Mouse (Mus musculus) CH12.LX (cell line): ENCODE results near the gene Gjc1. TPM values are rescaled to one million over a fixed set of nuclear protein-coding genes. Genes with fewer than 3 reads are reported as not detected.

Source experiments
- DNase-seq: peaks from one replicate; pipeline ENCODE4 v3.0.0-alpha.2; 2013; ENCODE audit errors: extremely low read depth
- H3K27ac ChIP-seq: 2 replicates; pipeline ENCODE4 v1.5.1; 2012; ENCODE audit warnings: low read depth, mild to moderate bottlenecking, control low read depth, moderate library complexity; ENCODE audit not compliant: insufficient read depth
- H3K27me3 ChIP-seq: replicated peaks from 2 replicates; pipeline ENCODE3; 2012; ENCODE audit warnings: inconsistent platforms
- H3K36me3 ChIP-seq, 2 experiments: replicated peaks in 1 of 2; 2 replicates each; pipeline versions ENCODE3 to v1.6.1; 2012; ENCODE audit warnings: inconsistent platforms in 1 of 2, low read length in 1 of 2, mild to moderate bottlenecking in 1 of 2, mixed read lengths in 1 of 2, moderate library complexity in 1 of 2; ENCODE audit not compliant: control insufficient read depth in 1 of 2, insufficient read depth in 1 of 2
- H3K4me1 ChIP-seq, 2 experiments: 2 replicates each; pipeline ENCODE4 v1.6.1; 2012; ENCODE audit warnings: inconsistent platforms in 1 of 2, moderate library complexity in 1 of 2; ENCODE audit not compliant: insufficient read depth in 2 of 2, control insufficient read depth in 1 of 2
- H3K4me2 ChIP-seq: 2 replicates; pipeline ENCODE4 v1.6.1; 2012; ENCODE audit warnings: low read depth, mild to moderate bottlenecking, control low read depth; ENCODE audit not compliant: poor library complexity, insufficient read depth, severe bottlenecking
- H3K4me3 ChIP-seq, 3 experiments: fragments of 150-350 bp in 1 of 3; sonication (generic) in 1 of 3; replicated peaks in 1 of 3; 2 replicates each; pipeline versions ENCODE3 to v1.5.1; 2011 to 2012; ENCODE audit warnings: low read depth in 2 of 3, low read length in 2 of 3, mild to moderate bottlenecking in 2 of 3, moderate library complexity in 2 of 3, control low read depth in 1 of 3, improper control_type of control experiment in 1 of 3, inconsistent platforms in 1 of 3, mixed read lengths in 1 of 3; ENCODE audit not compliant: poor library complexity in 1 of 3
- H3K79me2 ChIP-seq: replicated peaks from 2 replicates; pipeline ENCODE4 v1.6.1; 2012; ENCODE audit warnings: mild to moderate bottlenecking, moderate library complexity; ENCODE audit not compliant: control insufficient read depth, poor library complexity, insufficient read depth, severe bottlenecking; ENCODE audit errors: extremely low read depth
- H3K9ac ChIP-seq: 2 replicates; pipeline ENCODE4 v1.6.1; 2012; ENCODE audit warnings: low read depth, mild to moderate bottlenecking, control low read depth, moderate library complexity; ENCODE audit not compliant: insufficient read depth
- H3K9me3 ChIP-seq: replicated peaks from 2 replicates; pipeline ENCODE3; 2012; ENCODE audit warnings: low read length, inconsistent platforms, mixed read lengths
- CHD1 ChIP-seq: IDR thresholded peaks from 2 replicates; pipeline ENCODE4 v1.6.1; 2012; ENCODE audit warnings: low read depth, low read length, improper control_type of control experiment, inconsistent platforms
- CTCF ChIP-seq, 2 experiments: IDR thresholded peaks in 1 of 2; conservative IDR thresholded peaks in 1 of 2; 2 replicates each; pipeline ENCODE4 v1.5.1; 2011 to 2012; ENCODE audit warnings: low read depth in 2 of 2, low read length in 2 of 2, improper control_type of control experiment in 1 of 2, inconsistent platforms in 1 of 2, mild to moderate bottlenecking in 1 of 2, moderate library complexity in 1 of 2
- E2F4 ChIP-seq: IDR thresholded peaks from 2 replicates; pipeline ENCODE4 v1.6.1; 2011; ENCODE audit warnings: low read depth, low read length, improper control_type of control experiment; ENCODE audit not compliant: insufficient replicate concordance
- ELF1 ChIP-seq: IDR thresholded peaks from 2 replicates; pipeline ENCODE4 v1.6.1; 2014; ENCODE audit warnings: low read depth, mild to moderate bottlenecking, inconsistent platforms, low read length, improper control_type of control experiment
- EP300 ChIP-seq: IDR thresholded peaks from 2 replicates; pipeline ENCODE4 v1.6.1; 2011; ENCODE audit warnings: low read length, improper control_type of control experiment
- KAT2A ChIP-seq: IDR thresholded peaks from 2 replicates; pipeline ENCODE4 v1.6.1; 2012; ENCODE audit warnings: low read length, improper control_type of control experiment, inconsistent platforms; ENCODE audit not compliant: insufficient replicate concordance
- MAX ChIP-seq: IDR thresholded peaks from 2 replicates; pipeline ENCODE4 v1.6.1; 2011; ENCODE audit warnings: low read length, improper control_type of control experiment
- MAZ ChIP-seq: IDR thresholded peaks from 2 replicates; pipeline ENCODE4 v1.6.1; 2012; ENCODE audit warnings: low read depth, mild to moderate bottlenecking, inconsistent platforms, low read length, improper control_type of control experiment, moderate library complexity
- MXI1 ChIP-seq: IDR thresholded peaks from 2 replicates; pipeline ENCODE4 v1.6.1; 2011; ENCODE audit warnings: mild to moderate bottlenecking, low read depth, low read length, improper control_type of control experiment
- NELFE ChIP-seq: IDR thresholded peaks from 2 replicates; pipeline ENCODE4 v1.6.1; 2011; ENCODE audit warnings: low read depth, low read length, improper control_type of control experiment
- PAX5 ChIP-seq: IDR thresholded peaks from 2 replicates; pipeline ENCODE4 v1.6.1; 2012; ENCODE audit warnings: low read length, inconsistent platforms, mixed read lengths
- POLR2AphosphoS2 ChIP-seq: IDR thresholded peaks from 2 replicates; pipeline ENCODE4 v1.6.1; 2011; ENCODE audit warnings: low read depth, low read length, improper control_type of control experiment
- RCOR1 ChIP-seq: conservative IDR thresholded peaks from 2 replicates; pipeline ENCODE4 v1.6.1; 2012; ENCODE audit warnings: low read depth, mild to moderate bottlenecking, inconsistent platforms, low read length, improper control_type of control experiment
- SIN3A ChIP-seq: IDR thresholded peaks from 2 replicates; pipeline ENCODE4 v1.6.1; 2012; ENCODE audit warnings: low read length, improper control_type of control experiment, inconsistent platforms
- USF2 ChIP-seq: conservative IDR thresholded peaks from 2 replicates; pipeline ENCODE4 v1.6.1; 2011; ENCODE audit warnings: low read depth, low read length, improper control_type of control experiment
- ZC3H11A ChIP-seq: IDR thresholded peaks from 2 replicates; pipeline ENCODE4 v1.6.1; 2012; ENCODE audit warnings: low read depth, mild to moderate bottlenecking, inconsistent platforms, low read length, improper control_type of control experiment
- ZMIZ1 ChIP-seq: IDR thresholded peaks from 2 replicates; pipeline ENCODE4 v1.6.1; 2012; ENCODE audit warnings: low read depth, mild to moderate bottlenecking, inconsistent platforms, low read length, improper control_type of control experiment
- dilution Hi-C: fragments of 300-500 bp; cut with MboI; formaldehyde crosslinking; loops from 2 replicates; pipeline ENCODE4 v1.14.3; 2020; ENCODE audit warnings: low sequenced_read_pairs; ENCODE audit not compliant: extremely low pct_unique_long_range_greater_than_20kb, extremely low pct_ligation_motif_present
- in situ Hi-C: fragments of 300-500 bp; cut with MboI; formaldehyde crosslinking; loops from 3 replicates; pipeline ENCODE4 v1.14.3; 2019; ENCODE audit warnings: low sequenced_read_pairs, low pct_ligation_motif_present, low pct_unique_long_range_greater_than_20kb, mixed read lengths
- polyA plus RNA-seq: library from polyadenylated mRNA; unstranded; fragments of >175 nt; gene quantifications from 2 replicates; pipeline ENCODE4 v1.2.1, GENCODE M21; 2012; ENCODE audit warnings: low read depth; ENCODE audit not compliant: insufficient read length
- total RNA-seq, 2 experiments: library from RNA; depleted of rRNA; stranded (reverse); fragments of 300-350 nt in 1 of 2; fragments of >200 nt in 1 of 2; gene quantifications; 2 replicates each; pipeline ENCODE4 v1.2.3; 2012 to 2014

Gjc1 gene
- total and polyA plus RNA-seq, 3 experiments = not detected

DNA sequence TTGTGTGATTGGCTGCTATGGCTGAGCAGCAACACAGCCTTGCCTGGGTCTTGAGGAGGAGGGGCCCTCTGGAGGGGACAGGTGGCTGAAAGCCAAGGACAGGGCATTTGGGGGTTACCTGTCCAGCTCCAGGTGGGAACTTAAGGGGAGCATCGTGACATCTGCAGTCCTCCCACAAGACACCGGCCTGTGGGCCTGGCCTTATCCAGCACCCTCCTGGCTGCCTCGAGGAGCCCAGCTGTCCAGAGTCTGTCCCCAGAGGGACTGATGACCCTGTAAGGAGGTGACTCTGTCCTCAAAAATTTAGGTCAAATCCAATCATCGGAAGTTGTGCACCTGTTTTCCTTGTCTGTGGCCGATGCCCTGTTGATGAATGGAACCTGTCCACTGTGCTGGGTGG, 54.1 kb downstream of the Gjc1 start:
- no peaks in the 10 kb centered on the region for H3K79me2 ChIP-seq
- no peaks in the 10 kb centered on the region for H3K36me3 ChIP-seq
- no peak overlapping the region for H3K4me2 ChIP-seq
- H3K4me1 ChIP-seq = peaks cover 0 to 14% of the 10 kb centered on the region in 2 experiments; a peak in 3 of 4 replicates
- dilution Hi-C loops (no loop called here), in situ Hi-C loops (no loop called here)
- peaks cover 85% of the 10 kb centered on the region for H3K27me3 ChIP-seq
- no peak overlapping the region for H3K9ac ChIP-seq
- no peaks in the 10 kb centered on the region for H3K9me3 ChIP-seq
- H3K4me3 ChIP-seq = no peak overlapping the region
- DNase-seq = no peak
- TF ChIP-seq RCOR1 = no peak
- TF ChIP-seq ELF1 = no peak
- no peak for TF ChIP-seq SIN3A
- TF ChIP-seq E2F4 = no peak
- TF ChIP-seq ZC3H11A = no peak
- TF ChIP-seq EP300 = no peak
- TF ChIP-seq CHD1 = no peak
- no peak for TF ChIP-seq KAT2A
- TF ChIP-seq MXI1 = no peak
- no peak for TF ChIP-seq ZMIZ1
- no peak for TF ChIP-seq MAX
- no peak for TF ChIP-seq USF2
- TF ChIP-seq POLR2AphosphoS2 = no peak
- H3K27ac ChIP-seq = no peak overlapping the region

DNA sequence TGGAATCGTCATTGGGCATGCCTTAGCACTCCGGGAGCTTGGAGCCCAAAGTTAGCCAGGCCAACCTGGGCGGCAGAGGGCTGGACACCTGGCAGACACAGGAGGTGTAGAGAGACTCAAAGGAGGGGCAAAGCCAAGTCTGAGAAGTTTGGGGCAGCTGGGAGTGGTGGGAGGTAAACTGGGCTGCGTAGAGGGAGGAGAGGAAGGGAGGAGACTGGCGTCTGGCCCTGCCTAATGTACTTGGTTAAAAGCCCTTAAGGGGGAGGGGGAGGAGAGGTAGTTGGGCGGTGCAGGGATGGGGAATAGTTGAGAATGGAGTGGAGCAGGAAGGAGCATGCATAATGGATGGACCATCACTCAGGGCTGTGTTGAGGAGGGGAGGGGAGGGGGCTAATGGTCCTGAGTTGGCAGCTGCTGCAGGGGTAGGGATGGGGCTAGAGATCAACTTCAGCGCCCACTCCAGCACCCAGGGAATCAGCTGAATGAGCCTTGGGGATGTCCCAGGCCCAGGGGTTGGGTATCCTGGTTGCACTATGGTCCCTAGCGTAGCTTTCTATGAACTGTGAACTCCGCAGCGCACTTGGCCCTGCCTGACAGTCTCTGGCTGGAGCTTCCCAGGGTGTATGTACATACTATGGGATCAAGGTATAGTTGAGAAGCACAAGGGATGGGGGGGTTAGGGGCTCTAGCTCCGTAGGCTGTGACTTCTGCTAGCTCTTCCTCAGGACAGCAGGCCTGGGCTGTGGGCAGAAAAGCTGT, 56.3 kb downstream of the Gjc1 start:
- Histone ChIP-seq H3K36me3 (no peaks in the 10 kb centered on the region), H3K27me3 (peaks cover 89% of the 10 kb centered on the region)
- dilution Hi-C loops = no loop called here

More for the DNA sequence above, 56.3 kb downstream of the Gjc1 start:
- Histone ChIP-seq H3K9me3 (no peaks in the 10 kb centered on the region), H3K27ac (no peak overlapping the region), H3K4me2 (no peak overlapping the region), H3K9ac (no peak overlapping the region), H3K79me2 (no peaks in the 10 kb centered on the region), H3K4me3 (no peak overlapping the region), H3K4me1 (peaks cover 0 to 8% of the 10 kb centered on the region in 2 experiments; a peak in 3 of 4 replicates)
- DNase-seq = no peak
- in situ Hi-C loops = no loop called here
- TF ChIP-seq POLR2AphosphoS2 = no peak
- TF ChIP-seq MAZ = no peak
- TF ChIP-seq NELFE = no peak
- no peak for TF ChIP-seq PAX5
- no peak for TF ChIP-seq MXI1
- TF ChIP-seq CHD1 = no peak
- TF ChIP-seq CTCF (conservative IDR thresholded peaks at IDR 0.05 in 1 of 2, IDR thresholded peaks at IDR 0.05 in 1 of 2; ENCODE audit: low read depth in 2 of 2, low read length in 2 of 2) = no peak
- no peak for TF ChIP-seq ELF1
